Mouse (Mus musculus) megakaryocyte progenitor cell, adult 5-6 weeks (primary cell): ENCODE measurements around the gene Gcnt2. TPM values are rescaled to one million over a fixed set of nuclear protein-coding genes. Genes with fewer than 3 reads are reported as not detected.
A peak's percentile ranks its signal among the peaks of the same experiment; 100 is the strongest.

Experiments
- ATAC-seq: replicated peaks from 2 replicates; pipeline ENCODE4 v1.8.0; 2016; ENCODE audit warnings: mild to moderate bottlenecking, moderate TSS enrichment, inconsistent platforms; ENCODE audit not compliant: poor library complexity
- total RNA-seq, 2 experiments: library from RNA; stranded (forward) in 1 of 2; stranded (reverse) in 1 of 2; fragments of 157-497, 149-512 nt in 1 of 2; fragments of 200-1000 nt in 1 of 2; gene quantifications; 2 replicates each; pipeline versions ENCODE4 v1.2.3 to v1.2.4; 2015 to 2017

Gcnt2 gene
- total RNA-seq (2015) (16.6 and 28.2 TPM in 2 replicates), total RNA-seq (2017) (7.0 and 15.4 TPM in 2 replicates)

DNA sequence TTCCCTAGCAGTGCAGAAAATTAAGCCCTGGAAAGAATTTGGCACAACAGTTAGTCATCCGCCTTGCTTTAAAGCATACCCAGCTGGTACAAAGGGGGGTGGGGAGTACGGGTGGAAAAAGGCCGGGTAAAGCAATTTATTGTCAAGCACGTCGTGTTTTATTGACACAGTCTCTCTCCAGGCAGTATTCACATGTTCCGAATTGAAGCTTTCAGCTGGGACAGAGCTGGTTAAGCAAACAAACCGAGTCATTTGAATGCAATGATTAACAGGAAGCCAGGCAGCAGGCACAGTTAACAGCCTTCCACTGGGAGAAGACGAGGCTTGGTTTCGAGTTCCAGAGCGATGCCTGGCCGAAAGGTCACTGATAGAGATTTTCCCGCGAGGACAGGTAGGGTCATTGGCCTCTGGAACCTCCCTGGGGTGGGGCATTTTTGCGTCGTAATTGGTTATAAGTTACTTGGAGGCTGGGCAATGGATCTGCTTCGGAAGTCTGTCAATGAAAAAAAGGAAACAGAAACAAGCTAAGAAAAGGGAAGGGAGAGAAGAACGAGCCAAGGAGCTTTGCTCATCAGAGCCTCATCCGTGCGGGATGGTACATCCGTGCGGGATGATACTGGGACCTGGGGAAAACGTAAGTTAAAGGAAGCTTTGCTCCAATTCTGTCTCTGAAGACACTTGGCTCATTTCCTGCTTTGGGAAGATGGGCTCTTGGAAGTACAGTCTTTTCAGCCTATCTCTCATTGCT is at the start of gene Gcnt2:
TSS of gene Gcnt2 (plus strand) at position 103 of the 748 bp plus-strand sequence.
- ATAC-seq, result peak; percentile 45

DNA sequence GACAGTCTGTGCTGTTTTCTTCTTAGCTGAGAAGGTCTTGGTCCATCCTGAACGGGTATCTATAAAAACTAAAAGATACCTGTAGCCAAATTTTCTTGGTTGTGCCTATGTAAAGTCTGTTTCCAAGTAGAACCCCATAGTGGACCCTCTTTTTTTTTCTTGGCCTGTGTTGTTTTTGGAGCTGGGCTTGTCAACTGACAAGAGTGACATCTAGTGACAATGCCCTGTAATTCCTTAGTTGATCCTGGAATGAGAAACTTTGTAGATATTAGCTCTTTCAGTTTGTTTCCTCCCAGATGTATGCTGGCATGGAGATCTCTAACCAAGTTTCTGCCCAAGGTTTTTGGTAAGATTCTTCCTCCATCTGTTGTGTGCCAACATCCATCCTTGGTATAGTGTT is 38.9 kb upstream of the Gcnt2 start:
- ATAC-seq, result no peak

DNA sequence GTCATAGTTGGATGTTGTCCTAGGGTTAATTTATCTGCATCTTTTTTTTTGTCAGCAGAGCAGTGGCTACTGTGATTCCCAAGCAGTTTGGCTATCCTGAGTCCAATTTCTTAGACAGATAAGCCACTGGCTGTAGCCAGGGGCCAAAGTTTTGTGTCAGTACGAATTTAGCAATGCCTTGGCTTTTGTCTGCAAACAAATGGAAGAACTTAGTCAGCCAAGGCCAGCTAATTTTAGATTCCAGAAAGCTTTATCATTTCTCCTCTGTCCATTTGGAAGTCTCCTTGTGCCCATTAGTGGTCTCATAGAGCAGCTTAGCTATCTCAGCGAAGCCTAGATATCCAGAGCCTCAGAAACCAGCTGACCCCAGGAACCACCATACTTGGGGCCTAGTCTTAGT is 37.6 kb upstream of the Gcnt2 start:
- no peak for ATAC-seq

DNA sequence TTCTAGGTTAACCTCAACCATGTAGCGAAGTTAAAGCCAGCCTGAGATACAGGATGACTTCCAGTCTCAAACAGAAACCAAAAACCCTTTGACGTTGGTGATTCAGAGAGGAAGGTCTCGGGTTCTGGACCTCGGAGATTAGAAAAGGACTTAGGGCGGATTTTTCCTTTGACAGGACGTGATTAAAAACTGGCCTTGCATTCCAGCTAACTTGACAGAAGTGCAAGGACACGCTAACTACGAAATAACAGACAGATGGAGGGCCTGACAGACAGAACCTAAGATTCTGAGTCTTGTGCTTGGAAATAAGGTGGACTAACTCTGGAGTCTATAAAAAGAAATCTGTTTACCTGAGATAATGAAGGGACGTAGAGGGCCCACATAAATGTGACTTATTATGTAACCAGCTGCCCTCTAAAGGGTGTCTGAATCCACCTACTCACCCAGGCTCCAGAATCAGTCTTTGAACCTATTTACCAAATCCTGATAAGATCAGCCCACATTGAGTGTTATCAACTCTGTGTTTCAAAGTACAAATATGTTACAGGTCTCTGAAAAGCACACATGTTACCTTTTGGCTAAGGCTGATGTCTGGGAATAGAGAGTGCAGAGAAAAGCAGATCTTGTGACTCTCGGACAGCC is 18.3 kb upstream of the Gcnt2 start:
- ATAC-seq, result no peak

DNA sequence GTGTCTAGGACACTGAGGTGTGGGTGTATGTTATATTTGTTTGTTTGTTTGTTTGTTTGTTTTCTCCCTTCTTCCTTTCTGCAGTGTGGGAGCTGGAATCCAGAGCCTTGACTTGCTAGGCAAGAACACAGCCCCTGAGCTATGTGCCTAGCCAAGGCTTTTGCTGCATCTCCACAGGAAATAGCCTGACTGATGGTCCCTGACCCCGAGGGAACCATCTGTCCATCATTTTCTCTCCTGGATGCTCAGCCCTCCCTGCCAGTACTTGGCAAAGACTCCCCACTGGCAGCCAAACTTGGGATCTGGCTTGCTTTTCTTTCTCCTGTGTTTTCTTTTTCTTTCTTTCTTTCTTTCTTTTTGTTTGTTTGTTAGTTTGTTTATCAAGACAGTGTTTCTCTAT is 17.4 kb upstream of the Gcnt2 start:
- no peak for ATAC-seq

DNA sequence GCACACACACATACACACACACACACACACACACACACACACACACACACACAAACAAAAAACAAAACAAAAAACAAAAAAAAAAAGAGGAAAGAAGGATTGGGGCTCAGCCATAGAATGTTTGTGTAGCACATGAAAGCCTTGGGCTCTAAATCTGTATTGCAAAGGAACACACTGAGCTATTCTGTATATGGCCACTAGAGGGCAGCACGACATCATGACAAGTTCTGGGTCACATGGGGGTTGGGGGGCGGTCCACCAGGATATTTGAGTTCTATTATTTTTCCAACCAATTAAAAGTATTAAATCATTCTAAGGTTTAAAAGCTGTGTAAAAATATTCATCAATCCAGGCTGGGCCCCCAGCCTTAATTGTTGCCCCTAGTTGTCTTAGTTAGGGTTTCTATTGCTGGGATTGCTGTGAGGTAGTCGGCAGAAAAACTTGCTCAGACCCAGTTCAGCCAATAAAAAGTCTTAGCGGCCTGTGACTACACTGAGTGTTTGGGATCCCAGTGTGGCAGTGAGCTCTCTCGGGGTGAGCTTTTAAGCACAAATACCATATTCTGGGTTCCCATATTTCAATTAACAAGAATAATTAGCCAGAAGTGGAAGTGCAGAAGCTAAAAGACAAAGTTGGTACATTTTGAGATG is 16.0 kb upstream of the Gcnt2 start:
- ATAC-seq, result peak; percentile 64

DNA sequence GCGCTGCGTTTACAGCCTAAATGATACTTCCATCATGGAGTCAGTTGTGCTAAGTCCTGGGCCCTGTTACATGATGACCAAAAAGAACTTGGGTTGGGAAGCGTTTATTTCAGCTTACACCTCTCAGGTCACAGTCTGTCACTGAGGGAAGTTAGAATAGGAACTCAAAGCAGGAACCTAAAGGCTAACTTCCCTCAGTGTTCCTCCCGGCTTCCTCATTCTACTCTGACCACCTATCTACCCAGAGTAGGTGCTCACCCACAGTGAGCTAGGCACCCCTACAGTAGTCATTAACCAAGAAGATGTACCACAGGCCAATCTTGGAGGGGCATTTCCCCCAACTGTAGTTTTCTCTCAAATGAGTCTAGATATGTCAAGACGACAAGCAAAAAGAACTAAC is 15.4 kb upstream of the Gcnt2 start:
- ATAC-seq, result peak; percentile 63

DNA sequence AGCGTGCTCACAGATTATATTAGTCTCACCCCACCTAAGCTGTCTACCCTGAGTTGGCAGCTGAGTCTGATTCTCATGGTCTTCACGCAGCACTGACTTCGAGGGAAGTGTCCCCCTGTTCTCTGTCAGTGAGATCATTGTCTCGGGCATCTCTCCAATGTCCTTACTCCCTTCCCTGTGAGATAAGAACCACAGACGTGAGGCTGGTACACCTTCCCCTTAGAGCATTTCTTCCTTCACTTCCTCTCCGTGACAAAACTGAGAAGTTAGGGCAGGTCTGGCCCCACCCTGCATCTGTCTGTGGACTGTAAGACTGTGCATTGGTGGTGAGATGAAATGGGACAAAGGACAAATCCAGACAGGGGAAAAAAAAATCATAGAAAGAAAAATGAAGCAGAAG is 13.6 kb upstream of the Gcnt2 start:
- ATAC-seq, result peak; percentile 53

DNA sequence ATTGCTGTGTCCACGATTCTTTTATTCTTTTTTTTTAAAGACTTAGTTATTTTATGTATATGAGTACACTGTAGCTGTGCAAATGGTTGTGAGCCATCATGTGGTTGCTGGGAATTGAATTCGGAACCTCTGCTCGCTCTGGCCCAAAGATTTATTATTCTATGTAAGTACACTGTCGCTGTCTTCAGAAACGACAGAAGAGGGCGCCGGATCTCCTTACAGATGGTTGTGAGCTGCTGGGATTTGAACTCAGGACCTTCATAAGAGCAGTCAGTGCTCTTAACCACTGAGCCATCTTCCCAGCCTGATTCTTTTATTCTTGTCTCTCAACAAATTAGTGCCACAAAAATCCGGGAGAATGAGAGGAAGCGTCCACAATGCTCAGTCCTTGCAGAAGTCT is 13.2 kb upstream of the Gcnt2 start:
- ATAC-seq, result no peak

DNA sequence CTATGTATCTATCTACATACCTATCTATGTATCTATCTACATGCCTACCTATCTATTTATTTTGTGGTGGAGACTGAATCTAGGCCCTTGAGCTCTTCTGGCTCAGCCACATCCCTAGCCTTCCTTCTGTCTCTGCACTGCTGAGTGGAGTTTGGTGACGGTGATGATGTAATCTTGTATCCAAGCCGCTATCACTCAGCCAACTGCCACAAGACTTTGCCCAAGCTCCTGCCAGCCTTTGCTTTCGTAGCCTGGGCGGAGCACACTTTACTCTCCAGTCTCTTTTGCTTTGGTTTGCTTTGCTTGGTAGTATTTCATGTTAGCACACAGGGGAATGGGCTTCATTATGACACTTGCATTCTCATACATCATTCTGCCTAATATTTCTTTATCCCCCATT is 11.7 kb upstream of the Gcnt2 start:
- ATAC-seq, result peak; percentile 81

DNA sequence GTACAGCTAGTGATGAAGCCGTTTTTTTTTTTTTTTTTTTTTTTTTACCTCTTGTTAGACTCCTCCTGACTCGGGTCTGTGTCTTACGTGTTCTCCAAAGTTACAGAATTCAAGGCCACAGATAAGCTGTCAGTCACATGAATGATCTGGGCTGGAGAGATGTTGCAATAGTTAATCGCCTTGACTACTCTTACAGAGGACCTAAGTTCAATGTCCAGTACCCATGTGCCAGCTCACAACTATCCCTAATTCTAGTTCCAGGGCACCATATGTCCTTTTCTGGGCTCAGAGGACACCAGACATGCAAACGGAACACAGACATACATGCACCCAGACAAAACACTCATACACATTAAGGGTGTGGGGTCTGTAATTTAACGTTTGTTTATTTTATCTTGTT is 8.9 kb upstream of the Gcnt2 start:
- ATAC-seq, result no peak

DNA sequence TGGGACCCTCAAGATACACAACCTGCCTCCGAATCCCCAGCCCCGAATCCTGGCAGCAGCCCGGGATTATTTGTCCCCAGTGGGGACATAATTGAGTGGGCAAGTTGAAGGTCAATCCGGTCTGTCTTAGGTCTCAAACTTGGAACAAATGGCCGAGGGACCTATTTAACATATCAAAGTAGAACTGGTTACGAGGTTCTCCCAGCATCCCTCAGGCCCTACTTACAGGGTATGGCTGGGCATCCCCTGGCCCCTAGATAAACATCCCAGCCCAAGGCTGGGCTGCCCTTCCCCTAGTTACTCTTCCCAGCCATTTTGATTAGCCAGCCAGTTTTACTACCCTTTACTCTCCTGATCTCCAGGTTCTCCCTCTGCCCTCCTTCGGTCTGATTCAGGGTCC is 8.3 kb upstream of the Gcnt2 start:
- ATAC-seq, result no peak

DNA sequence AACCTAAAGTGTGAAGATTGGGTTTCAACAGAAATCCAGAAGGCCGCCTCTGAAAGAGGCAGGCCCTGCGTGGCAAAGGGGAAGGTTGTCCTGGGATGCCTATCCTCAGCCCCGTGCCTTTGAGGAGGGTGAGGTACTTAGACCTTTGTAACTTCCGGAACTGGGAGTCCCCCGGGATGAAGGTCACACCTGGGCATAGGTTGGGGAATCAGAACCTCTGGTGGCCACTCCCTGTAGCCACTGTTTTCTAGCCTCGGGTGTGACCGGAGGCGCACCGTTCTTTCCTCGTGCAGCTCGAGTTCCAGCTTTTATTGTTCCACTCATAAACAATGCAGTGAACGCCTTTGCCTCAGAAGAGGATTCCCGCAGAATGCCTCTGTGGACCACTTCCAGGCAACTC is 7.6 kb upstream of the Gcnt2 start:
- no peak for ATAC-seq

DNA sequence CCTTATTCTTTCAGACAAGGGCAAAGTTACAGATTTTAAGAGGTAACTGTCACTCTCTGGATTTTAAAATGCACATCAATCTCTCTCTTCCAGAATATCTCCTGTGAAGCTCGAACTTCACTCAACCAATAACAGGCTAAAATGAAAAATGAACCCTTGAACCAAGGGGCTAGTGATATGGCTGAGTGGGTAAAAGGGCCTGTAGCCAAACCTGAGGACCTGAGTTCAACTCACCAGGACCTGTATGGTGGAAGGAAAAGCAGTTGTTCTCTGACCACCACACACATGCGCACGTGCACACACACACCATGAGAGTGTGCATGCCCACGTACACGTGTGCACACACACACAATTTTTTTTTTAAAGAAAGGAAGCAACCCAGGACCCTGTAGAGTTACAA is 6.8 kb upstream of the Gcnt2 start:
- no peak for ATAC-seq

DNA sequence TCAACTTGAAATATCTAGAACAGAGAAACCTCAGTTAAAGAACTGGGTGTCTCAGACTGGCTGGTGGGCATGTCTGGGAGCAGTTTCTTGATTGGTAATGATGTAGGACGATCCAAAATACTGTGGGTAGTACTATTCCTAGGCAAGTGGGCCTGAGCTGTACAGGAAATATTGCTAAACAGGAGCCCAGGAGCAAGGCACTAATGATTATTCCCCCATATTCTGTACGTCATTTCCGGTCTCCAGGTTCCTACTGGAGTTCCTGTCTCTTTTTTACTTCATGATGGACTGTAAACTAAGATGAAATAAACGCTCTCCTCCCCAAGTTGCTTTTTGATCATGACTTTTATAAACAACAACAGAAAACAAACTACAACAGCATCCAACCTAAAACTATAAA is 5.7 kb upstream of the Gcnt2 start:
- peak; percentile 33 for ATAC-seq

DNA sequence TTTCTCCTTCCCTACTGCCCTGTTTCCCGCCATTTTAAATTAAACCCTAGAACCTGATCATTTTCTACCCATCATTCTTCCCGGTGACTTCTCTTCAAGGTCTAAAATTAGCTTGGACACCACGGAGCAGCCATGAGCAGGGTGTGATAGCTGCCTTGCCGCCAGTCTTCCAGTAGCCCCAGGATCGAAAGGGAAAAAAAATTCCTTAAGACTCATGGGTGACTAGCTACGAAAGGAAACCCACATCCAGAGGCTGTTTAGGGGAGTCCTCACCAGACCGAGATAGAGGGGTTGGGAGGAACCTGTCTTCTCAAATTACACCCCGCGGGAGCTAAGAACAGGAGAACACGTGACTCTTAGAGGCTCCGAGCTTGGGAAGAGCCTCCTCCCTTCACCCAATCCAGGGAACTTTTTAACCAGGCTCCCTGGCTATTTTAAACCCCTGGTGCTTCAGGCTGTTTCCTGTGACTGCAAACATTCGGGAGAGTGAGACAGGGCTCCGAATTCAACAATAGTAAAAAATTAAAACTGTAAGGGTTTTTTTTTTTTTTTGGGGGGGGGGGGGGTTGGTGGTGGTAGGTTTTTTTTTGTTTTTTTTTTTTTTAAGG is 5.0 kb upstream of the Gcnt2 start:
- ATAC-seq, result peak; percentile 78

DNA sequence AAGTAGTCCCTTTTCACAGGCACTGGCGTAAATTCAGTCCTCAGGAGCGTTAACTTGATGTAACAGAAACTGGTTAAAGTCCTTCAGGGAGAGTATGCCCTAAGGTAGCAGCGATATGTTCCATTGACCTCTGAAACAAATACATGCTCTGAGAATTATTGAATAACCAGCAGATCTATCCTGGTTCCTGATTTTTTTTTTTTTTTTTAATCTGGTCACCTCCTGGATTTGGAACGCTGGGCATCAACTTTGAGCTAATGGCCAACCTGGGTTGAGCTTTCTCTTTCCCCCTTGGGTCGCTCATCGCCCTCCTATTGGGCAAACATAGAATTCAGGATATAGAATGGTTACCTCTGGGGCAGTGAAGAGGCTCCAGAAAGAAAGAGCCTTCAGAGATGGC is 4.3 kb upstream of the Gcnt2 start:
- no peak for ATAC-seq

DNA sequence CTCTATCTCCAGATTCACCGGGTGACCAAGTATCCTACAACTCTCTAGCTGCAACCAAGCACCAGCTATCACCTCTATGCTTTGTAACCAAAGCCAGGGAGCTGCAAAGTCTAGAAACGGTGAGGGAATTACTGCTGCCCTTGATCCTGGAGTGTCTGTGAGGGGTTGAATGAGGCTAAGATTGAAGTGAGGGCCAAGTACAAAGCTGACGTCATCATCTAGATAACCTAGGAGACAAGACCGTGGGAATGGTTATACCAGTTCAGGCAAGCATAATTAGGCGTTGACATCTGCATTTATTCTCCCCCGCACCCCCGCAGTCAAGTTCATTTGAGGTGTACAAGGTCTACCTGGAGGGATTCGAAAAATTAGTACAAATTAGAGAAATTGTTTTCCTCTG is 2.8 kb upstream of the Gcnt2 start:
- ATAC-seq, result no peak

DNA sequence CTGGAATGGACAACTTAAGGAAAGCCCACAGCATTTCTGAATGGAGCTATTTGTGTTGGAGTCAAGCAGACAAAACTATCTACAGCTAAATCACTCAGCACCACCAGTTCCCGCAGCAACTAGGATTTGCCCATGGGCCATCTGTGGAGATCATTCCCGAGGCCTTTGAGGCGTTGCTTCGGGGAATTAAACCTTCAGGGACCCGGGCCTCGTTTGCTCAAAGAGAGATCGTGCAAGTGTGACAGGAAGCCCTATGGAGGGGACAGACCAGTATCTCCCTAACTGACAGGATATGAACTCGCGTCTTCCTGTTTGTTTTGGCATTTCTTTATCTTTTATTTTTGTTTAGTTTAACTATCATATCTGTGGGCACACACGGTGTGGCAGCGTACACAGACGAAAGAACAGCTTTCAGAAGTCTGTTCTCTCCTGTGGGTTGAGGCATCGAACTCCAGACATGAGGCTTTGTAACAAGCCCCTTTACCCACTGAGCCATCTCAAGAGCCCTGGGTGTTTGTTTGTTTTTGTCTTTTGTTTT is 2.2 kb upstream of the Gcnt2 start:
- no peak for ATAC-seq

DNA sequence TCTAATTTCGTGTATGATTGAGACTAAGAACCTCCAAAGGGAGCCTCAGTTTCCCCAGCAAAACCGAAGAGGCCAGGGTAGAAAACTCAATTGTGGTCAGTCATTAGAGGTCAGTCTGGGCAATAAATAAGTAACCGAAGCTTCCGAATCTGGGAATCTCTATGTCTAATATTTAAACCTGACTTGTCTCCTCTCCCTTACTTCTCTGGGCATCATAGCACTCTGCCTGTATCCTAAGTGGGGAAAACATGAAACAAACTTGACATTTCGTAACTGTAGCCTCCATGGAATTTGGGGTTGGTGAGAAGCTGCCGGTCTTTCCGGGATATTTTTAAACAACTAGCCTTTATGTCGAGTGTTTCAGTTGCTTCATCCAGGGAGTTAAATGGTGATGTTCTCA is 329 bp upstream of the Gcnt2 start:
- ATAC-seq, result no peak

DNA sequence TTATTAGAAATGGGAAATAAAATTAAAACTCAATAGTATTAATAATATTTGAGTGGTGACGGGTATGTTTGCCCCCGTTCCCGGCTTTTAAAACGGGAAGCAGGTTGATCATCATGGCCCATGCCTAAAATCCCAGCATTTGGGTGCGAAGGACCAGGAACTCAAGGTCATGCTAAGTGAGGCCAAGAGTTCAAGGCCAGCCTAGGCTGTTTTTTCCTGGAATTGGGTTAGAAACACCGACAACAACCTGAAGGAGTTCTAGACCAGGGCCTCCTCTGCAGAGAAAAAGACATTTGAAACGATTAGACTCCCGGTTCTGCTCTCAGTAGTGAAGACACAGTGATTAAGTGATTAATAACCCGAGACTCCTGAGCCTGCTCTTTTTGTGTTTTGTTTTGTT is 3.5 kb downstream of the Gcnt2 start:
- ATAC-seq, result no peak
